Mouse (Mus musculus) heart, embryonic 14.5 days (tissue): ENCODE results near the gene Pbx4. TPM values are rescaled to one million over a fixed set of nuclear protein-coding genes. Genes with fewer than 3 reads are reported as not detected.
A peak's percentile ranks its signal among the peaks of the same experiment; 100 is the strongest.

ENCODE experiments used
- ATAC-seq: fragments of 200-750 bp; cut with Nextera tagmentation; 2 replicates; pipeline ENCODE4 v1.8.0; 2017; ENCODE audit warnings: low read depth, moderate TSS enrichment; ENCODE audit not compliant: insufficient number of reproducible peaks, insufficient read depth, low FRiP score
- H3K27ac ChIP-seq, 2 experiments: fragments of 200-500 bp in 1 of 2; fragments of 300-500 bp in 1 of 2; sonication (generic) in 1 of 2; replicated peaks in 1 of 2; 2 replicates each; pipeline ENCODE4 v1.5.1; 2012 to 2014; ENCODE audit warnings: low read depth in 2 of 2, low read length in 2 of 2, control low read depth in 1 of 2, mild to moderate bottlenecking in 1 of 2, mixed read lengths in 1 of 2; ENCODE audit not compliant: control insufficient read depth in 1 of 2, insufficient read depth in 1 of 2
- H3K27me3 ChIP-seq: fragments of 300-500 bp; sonication (generic); 2 replicates; pipeline ENCODE4 v1.6.1; 2014; ENCODE audit warnings: mild to moderate bottlenecking, low read length, control low read depth; ENCODE audit not compliant: control insufficient read depth, insufficient read depth
- H3K36me3 ChIP-seq: fragments of 300-500 bp; sonication (generic); 2 replicates; pipeline ENCODE4 v1.6.1; 2014; ENCODE audit warnings: mild to moderate bottlenecking, control low read depth, low read length, mixed read lengths; ENCODE audit not compliant: control insufficient read depth, insufficient read depth
- H3K4me1 ChIP-seq, 2 experiments: fragments of 200-500 bp in 1 of 2; fragments of 300-500 bp in 1 of 2; sonication (generic) in 1 of 2; 2 replicates each; pipeline ENCODE4 v1.6.1; 2012 to 2014; ENCODE audit warnings: low read length in 2 of 2, control low read depth in 1 of 2, mixed read lengths in 1 of 2; ENCODE audit not compliant: control insufficient read depth in 2 of 2, insufficient read depth in 2 of 2
- H3K4me2 ChIP-seq: fragments of 300-500 bp; sonication (generic); 2 replicates; pipeline ENCODE4 v1.6.1; 2014; ENCODE audit warnings: mild to moderate bottlenecking, low read length
- H3K4me3 ChIP-seq, 2 experiments: fragments of 200-500 bp in 1 of 2; fragments of 300-500 bp in 1 of 2; sonication (generic) in 1 of 2; 2 replicates each; pipeline ENCODE4 v1.5.1; 2012 to 2014; ENCODE audit warnings: low read length in 2 of 2, mild to moderate bottlenecking in 2 of 2, control low read depth in 1 of 2, low read depth in 1 of 2, moderate library complexity in 1 of 2; ENCODE audit not compliant: control insufficient read depth in 1 of 2, insufficient read depth in 1 of 2
- H3K9ac ChIP-seq: fragments of 300-500 bp; sonication (generic); 2 replicates; pipeline ENCODE4 v1.6.1; 2014; ENCODE audit warnings: mild to moderate bottlenecking, low read length
- H3K9me3 ChIP-seq: fragments of 300-500 bp; sonication (generic); 2 replicates; pipeline ENCODE4 v1.6.1; 2016; ENCODE audit warnings: low read length, control low read depth; ENCODE audit not compliant: control insufficient read depth
- WGBS: fragments of 180-500 bp; shearing (Covaris S2); extraction: QIAGEN DNeasy Blood & Tissue Kit; methylation state at CpG from one replicate; pipeline ENCODE4 v1.1.7; 2014; 5-methylcytosine and 5-hydroxymethylcytosine counted together
- polyA plus RNA-seq: library from polyadenylated mRNA; unstranded; fragments of >200 nt; fragmentation: Nextera tagmentation; extraction: Ambion mirVana; gene quantifications from 2 replicates; pipeline ENCODE4 v1.2.1, GENCODE M21; 2014

Gene Pbx4
- 3.2 and 5.0 TPM in 2 replicates for polyA plus RNA-seq

DNA sequence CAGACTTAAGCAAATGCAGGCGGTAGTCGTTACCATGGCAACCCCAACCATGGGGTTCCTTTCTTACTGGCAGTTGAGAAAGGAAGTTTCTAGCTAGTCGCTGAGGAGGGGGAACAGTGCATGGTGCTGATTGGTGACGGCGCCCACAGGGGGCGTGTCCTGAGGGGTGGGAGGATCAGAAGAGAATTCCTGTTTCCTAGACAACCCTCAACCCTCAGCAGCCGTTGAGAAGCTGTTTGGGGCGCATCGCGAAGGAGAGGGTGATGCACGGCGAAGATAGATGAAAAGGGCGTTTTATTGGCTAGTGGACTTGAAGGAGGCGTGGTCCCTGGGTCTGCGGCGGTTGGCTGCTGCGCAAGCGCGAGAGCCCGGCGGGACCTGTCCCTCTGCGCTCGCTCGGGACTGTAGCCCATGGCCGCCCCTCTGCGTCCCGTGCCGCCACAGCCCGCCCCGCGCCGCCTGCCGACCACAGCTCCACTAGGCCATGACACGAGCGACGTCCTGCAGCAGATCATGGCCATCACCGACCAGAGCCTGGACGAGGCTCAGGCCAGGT is at the start of gene Pbx4:
TSS of gene Pbx4 (plus strand) at position 194 of the 556 bp plus-strand sequence.
- WGBS = under 1% methylated on average over 38 of the region's 38 CpGs
- H3K4me2 ChIP-seq = peak within 1 kb of the TSS; percentile 90
- no peaks in the 10 kb centered on the region for H3K27me3 ChIP-seq
- ATAC-seq = peak; percentile 86
- H3K27ac ChIP-seq = no peak within 1 kb of the TSS
- no peaks in the 10 kb centered on the region for H3K9me3 ChIP-seq
- H3K4me3 ChIP-seq = peak within 1 kb of the TSS; percentile 56 to 66
- peak within 1 kb of the TSS; percentile 71 for H3K9ac ChIP-seq
- no peaks in the 10 kb centered on the region for H3K36me3 ChIP-seq
- H3K4me1 ChIP-seq = peaks cover 4 to 5% of the 10 kb centered on the region in 2 experiments; a peak in 3 of 4 replicates

DNA sequence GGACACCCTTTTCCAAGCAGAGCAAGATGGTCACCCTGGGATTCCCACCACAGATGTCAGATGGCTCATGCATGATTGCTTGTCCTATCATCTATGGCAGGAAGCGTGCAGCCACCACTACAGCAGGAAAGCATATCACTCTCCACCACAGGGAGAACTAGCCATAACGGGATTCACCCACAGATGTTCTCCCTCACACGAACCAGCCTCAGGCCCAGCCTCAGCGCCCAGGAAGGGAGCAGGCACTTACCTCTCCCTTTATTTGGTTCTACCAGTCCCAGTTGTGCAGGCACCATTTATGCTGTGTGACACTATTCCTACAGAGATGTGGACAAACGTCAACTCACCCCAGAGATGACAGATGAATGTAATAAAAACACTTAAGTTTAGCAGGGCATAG is 43.2 kb upstream of the Pbx4 start:
- no peak overlapping the region for H3K4me3 ChIP-seq
- no peak overlapping the region for H3K4me2 ChIP-seq
- H3K9me3 ChIP-seq = no peaks in the 10 kb centered on the region
- H3K27ac ChIP-seq = no peak overlapping the region
- no peaks in the 10 kb centered on the region for H3K27me3 ChIP-seq
- peaks cover 4 to 19% of the 10 kb centered on the region in 2 experiments; a peak in 3 of 4 replicates for H3K4me1 ChIP-seq
- WGBS = 86% methylated on average over 5 of the region's 5 CpGs
- H3K9ac ChIP-seq = no peak overlapping the region
- H3K36me3 ChIP-seq = peaks cover 8% of the 10 kb centered on the region
- ATAC-seq = no peak

DNA sequence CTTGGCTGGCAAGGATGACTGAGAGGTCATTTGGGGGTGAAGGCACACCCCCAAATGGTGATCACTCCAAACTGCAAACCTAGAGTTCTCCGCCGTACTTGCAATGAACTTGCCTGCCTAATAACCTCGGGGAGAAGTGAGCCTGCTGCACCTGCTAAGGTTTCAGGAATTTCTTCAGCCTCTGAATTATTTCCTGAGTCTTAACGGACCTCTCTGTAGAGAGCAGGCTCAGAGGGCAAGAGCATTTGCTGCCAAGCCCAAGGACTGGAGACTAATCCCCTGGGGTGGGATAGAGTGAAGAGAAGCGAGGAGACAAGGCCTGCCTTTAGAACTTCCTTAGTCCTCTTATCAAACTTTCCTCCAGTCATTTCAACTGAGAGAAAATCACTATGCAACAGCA is 42.6 kb upstream of the Pbx4 start:
- 0 out of 4 replicates have a peak overlapping the region, but pooled peaks of 1 of the 2 experiments have one; percentile 86 for H3K27ac ChIP-seq
- no peaks in the 10 kb centered on the region for H3K27me3 ChIP-seq
- H3K4me2 ChIP-seq = peak overlapping the region; percentile 83; the same call in 1 of the 2 replicates
- WGBS = 50% methylated on average over 5 of the region's 5 CpGs
- peak overlapping the region in 1 of 2 experiments; percentile 82; a peak in 1 of 4 replicates for H3K4me3 ChIP-seq
- no peak for ATAC-seq
- H3K9me3 ChIP-seq = no peaks in the 10 kb centered on the region
- peak overlapping the region; percentile 90; the same call in 1 of the 2 replicates for H3K9ac ChIP-seq
- H3K4me1 ChIP-seq = peaks cover 4 to 19% of the 10 kb centered on the region in 2 experiments; a peak in 3 of 4 replicates
- peaks cover 15% of the 10 kb centered on the region for H3K36me3 ChIP-seq

DNA sequence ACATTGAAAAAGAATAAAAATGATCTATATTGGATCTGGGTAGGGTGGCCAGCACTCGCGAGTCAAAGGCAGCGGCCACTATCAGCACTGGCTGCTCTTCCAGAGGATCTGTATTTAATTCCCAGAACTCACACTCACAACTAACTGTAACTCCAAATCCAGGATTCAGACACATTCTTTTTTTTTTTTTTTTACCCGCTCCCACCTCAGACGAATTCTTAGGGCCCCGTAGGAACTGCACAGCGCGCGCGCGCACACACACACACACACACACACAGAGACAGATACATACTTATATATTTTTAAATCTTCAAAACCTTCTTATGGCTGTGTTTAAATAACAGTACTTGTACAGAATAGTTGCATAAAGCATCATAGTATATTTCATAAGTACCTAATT is 41.9 kb upstream of the Pbx4 start:
- Histone ChIP-seq H3K9ac (peak overlapping the region; percentile 90), H3K36me3 (peaks cover 21% of the 10 kb centered on the region), H3K4me2 (peak overlapping the region; percentile 83), H3K27me3 (no peaks in the 10 kb centered on the region), H3K9me3 (no peaks in the 10 kb centered on the region), H3K27ac (peak overlapping the region in 1 of 2 experiments; percentile 86; a peak in 2 of 4 replicates), H3K4me1 (peaks cover 4 to 19% of the 10 kb centered on the region in 2 experiments; a peak in 3 of 4 replicates), H3K4me3 (peak overlapping the region; percentile 73 to 82)
- ATAC-seq = no peak
- 27% methylated on average over 11 of the region's 11 CpGs for WGBS

DNA sequence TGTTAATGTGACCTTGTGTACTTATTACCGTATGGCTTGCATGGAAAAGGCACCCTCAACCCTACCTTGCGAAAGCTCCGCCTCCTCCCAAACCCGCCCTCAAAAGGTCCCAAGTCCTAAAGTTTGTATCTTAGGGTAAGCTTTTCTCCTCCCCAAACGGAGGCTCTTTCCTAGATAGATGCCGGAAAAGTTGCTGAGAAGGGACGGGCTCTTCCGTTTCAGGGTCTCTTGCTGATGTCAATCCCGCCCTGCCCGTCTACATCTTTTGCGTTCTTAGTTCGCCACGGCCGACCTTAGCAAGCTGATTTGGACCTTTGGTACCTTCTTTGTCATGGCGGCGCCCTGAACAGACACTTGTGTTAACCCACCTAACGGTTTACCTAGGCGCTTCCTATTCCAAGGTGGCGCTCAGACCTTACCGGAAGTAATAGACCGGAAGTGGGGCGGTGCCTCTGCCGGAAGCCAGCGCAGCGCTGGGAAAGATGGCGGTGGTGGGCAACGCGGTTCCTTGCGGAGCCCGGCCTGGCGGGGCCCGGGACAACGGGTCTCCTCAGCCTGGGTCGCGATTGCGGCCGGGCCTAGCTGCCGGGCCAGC is 41.4 kb upstream of the Pbx4 start, which contains the start of the genes Atp13a1 and Zfp866:
TSS of gene Atp13a1 (plus strand) at position 391 of the 595 bp plus-strand sequence.
TSS of gene Zfp866 (minus strand) at position 406 of the 595 bp plus-strand sequence.
- Histone ChIP-seq H3K9ac (peak within 1 kb of the TSS; percentile 90), H3K4me2 (peak within 1 kb of the TSS; percentile 83), H3K27me3 (no peaks in the 10 kb centered on the region), H3K4me1 (peaks cover 4 to 19% of the 10 kb centered on the region in 2 experiments; a peak in 3 of 4 replicates), H3K36me3 (peaks cover 26% of the 10 kb centered on the region), H3K4me3 (peak within 1 kb of the TSS; percentile 73 to 82), H3K9me3 (no peaks in the 10 kb centered on the region), H3K27ac (peak within 1 kb of the TSS; percentile 85 to 86)
- ATAC-seq = peak; percentile 82
- WGBS = under 1% methylated on average over 38 of the region's 38 CpGs

DNA sequence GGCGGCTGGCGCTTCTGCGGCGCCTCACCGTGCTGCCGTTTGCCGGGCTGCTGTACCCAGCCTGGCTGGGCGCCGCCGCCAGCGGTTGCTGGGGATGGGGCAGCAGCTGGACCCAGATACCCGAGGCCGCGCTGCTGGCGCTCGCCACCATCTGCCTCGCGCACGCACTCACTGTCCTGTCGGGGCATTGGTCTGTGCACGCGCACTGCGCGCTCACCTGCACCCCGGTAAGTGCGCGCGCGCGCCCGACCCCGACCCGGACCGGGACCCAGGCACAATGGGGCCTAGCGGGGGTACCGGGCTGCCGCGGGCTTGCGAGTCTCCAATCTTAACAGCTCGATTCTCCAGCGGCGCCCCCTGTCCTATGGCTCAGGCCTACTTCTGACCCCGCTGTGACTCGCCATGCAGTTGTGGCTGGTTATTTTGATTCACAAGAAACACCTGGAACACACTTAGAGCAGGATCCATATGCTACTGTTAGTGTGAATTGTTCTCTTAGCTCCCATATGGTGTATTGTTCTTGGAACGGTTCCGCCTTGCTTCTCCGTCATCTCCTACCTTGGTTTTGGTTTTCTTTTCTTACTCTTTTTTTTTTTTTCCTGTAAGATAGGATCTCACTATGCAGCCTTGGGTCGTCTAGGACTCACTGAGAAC is 40.7 kb upstream of the Pbx4 start:
- H3K9me3 ChIP-seq = no peaks in the 10 kb centered on the region
- peaks cover 33% of the 10 kb centered on the region for H3K36me3 ChIP-seq
- no peaks in the 10 kb centered on the region for H3K27me3 ChIP-seq
- WGBS = under 1% methylated on average over 40 of the region's 48 CpGs
- ATAC-seq = peak; percentile 49; the same call in 1 of the 2 replicates
- H3K27ac ChIP-seq = peak overlapping the region; percentile 63 to 86
- peak overlapping the region; percentile 83 for H3K4me2 ChIP-seq
- H3K4me3 ChIP-seq = peak overlapping the region; percentile 73 to 82
- peak overlapping the region; percentile 90 for H3K9ac ChIP-seq
- H3K4me1 ChIP-seq = peaks cover 4 to 19% of the 10 kb centered on the region in 2 experiments; a peak in 3 of 4 replicates

DNA sequence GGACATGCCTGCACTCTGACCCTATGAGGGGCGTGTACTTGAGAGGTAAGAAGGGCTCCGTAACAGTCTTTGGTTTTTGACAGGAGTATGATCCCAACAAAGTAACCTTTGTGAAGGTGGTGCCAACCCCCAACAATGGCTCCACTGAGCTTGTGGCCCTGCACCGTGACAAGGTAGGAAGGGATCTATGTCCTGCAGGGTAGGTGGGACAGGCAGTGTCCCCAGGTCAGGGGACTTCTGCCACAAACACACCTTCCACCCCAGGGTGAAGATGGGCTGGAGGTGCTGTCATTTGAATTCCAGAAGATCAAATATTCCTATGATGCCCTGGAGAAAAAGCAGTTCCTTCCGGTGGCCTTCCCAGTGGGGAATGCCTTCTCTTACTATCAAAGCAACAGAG is 38.6 kb upstream of the Pbx4 start:
- Histone ChIP-seq H3K4me2 (no peak overlapping the region), H3K4me1 (peaks cover 4 to 19% of the 10 kb centered on the region in 2 experiments; a peak in 3 of 4 replicates), H3K9me3 (no peaks in the 10 kb centered on the region), H3K27ac (no peak overlapping the region), H3K4me3 (no peak overlapping the region), H3K36me3 (peaks cover 54% of the 10 kb centered on the region), H3K9ac (no peak overlapping the region), H3K27me3 (no peaks in the 10 kb centered on the region)
- WGBS = 96% methylated on average over 4 of the region's 4 CpGs
- no peak for ATAC-seq
